Mouse (Mus musculus) neutrophil, adult 5-6 weeks (primary cell): ENCODE measurements around the gene H3f3b. TPM values are rescaled to one million over a fixed set of nuclear protein-coding genes. Genes with fewer than 3 reads are reported as not detected.

Experiments used
- ATAC-seq: fragments of 151-379, 151-347 bp; 2 replicates; pipeline ENCODE4 v1.8.0; 2017; ENCODE audit warnings: mild to moderate bottlenecking, moderate TSS enrichment; ENCODE audit not compliant: insufficient number of reproducible peaks, poor library complexity, low FRiP score, severe bottlenecking; ENCODE audit errors: extremely low read depth
- total RNA-seq: library from RNA; stranded (forward); fragments of 200-1000 nt; gene quantifications from 2 replicates; pipeline ENCODE4 v1.2.3, GENCODE M21; 2017

The H3f3b gene
- 1,276 and 1,299 TPM in 2 replicates for total RNA-seq

DNA sequence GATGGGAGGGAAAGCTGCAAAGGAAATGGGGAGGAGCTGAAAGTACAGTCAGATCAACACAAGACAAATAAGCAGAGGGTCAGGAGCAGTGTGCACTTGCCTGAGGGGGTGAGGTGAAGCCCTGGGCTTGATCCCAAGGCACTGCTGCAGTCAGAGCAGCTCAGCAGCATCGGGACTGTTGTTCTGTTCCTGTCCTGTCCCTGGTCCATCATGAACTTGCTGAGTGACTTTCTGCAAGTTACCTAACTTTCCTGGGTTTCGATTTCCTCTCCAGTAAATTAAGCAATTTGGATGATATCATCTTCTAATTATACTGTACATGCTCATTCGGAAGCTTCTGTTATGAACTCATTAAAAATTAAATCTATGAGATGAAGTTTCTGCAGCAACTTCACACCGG, at the start of gene H3f3b:
Gene H3f3b, minus strand, starts transcription at position 207 of the 400 bp plus-strand sequence.
- ATAC-seq: no peak

DNA sequence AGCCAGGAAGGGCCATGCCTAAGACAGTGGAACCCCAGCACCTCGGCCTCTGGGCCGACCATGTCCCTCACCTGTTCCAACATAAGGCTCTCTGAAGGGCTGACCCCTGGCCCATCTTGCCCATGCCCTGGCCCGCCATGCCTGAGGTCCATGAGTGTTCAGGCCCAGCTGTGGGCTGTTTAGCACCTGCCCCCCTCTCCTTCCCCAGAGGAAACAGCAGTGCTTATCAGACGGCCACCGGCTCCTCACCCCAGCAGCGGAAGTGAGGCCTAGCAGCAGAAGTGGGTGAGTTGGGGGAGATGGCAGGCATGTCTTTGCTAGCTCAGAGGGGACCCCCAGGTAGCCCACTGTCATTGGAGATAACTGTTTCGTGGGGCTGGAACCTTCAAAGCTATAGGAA, 49.1 kb upstream of the H3f3b start:
- ATAC-seq: no peak

DNA sequence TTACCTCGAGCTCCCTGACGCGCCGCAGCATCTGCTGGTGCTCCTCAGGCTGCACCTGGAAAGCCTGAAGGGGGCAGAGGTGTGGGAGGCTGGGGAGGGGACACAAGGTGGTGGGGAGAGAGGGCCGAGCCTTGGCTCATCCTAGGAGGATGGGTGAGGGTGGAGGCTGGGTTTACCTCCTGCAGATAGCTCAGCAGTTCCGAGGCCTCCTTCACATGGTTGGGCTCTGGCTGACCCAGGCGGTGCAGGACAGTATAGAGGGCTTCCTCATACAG, 48.4 kb upstream of the H3f3b start:
- no peak for ATAC-seq

DNA sequence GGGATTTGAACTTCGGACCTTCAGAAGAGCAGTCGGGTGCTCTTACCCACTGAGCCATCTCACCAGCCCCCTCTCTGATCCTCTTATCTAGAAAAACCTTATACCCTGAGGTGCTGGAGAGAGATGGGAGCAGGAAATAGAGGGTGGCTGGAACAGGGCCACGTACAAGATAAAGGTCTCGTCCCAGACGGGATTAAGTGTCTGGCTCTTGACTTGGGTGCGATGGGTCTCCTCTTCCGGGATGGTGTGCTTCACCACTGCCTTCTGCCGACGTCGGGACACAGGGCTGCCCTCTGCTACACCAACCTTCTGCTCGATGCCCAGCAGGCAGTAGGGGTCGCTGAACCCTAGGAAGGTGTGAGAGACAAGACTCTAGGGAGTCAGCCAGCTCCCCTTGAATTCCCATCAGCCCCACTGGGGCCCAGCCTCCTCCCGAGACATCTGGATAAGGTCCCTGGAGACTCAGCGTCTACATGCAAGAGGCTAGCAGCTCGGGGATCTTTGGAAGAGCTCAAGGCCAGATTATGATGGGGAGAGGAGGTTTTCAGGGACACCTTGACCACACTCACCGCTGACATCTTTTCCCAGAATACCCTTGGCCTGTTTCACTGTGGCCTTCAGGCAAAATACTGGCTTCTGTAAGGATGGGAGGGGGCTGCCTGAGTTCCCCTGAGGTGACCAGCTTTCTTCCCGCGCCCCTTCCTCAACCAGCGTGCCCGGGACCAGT, 47.9 kb upstream of the H3f3b start:
- ATAC-seq: no peak

DNA sequence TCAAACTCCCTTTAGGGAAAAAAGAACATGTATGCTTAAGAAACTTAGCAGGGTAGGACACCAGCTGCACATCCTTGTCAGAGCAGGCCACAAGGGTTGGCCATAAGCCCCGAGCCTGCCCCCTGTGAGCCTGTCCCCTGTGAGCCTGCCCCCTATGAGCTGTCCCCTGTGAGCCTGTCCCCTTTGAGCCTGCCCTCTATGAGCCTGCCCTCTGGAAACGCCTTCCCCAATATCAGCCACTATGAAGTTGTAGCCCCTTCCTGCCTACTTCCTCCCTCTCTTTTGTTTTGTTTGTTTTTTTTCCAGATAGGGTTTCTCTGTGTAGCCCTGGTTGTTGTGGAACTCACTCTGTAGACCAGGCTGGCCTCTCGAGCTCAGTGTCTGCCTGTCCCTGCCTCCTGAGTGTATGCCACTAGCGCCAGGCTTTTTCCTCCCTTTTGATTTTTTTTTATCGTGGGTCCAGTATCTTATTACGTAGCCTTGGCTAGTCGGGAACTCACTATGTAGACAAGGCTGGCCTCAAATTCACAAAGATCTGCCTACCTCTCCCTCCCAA, 46.8 kb upstream of the H3f3b start:
- no peak for ATAC-seq

DNA sequence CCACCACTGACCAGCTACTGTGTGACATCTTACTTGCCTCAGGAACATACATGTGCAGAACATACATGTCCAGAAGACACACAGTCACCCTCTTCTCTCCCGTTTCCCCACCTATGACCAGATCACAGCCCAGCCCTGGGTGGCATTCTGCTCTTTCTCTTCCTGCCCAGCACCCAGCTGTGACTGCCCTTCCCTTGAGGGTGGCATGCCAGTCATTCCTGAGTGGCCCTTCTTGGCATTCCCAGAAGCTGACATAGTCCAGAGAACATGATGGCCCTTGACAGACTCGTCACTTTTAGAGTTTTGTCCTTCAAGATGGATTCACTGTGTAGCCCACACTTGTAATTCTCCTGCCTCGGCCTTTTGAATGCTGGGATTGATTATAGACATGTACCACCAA, 44.8 kb upstream of the H3f3b start:
- no peak for ATAC-seq

DNA sequence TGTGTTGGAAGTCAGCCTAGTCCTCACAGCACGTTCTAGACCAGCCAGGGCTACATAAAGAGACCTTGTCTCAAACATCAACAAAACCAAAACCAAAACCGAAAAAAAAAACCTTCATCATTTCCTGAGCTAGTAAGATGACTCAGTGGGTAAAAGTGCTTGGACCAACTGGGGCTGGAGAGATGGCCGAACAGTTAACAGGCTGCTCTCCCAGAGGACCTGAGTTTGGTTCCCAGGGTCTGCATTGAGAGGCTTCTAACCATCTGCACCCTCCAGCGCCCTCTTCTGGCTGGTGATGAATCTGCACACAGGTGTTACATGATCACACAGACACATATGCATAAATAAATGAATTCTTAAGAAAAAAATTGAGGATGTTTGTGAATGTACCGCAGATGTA, 43.7 kb upstream of the H3f3b start:
- no peak for ATAC-seq

DNA sequence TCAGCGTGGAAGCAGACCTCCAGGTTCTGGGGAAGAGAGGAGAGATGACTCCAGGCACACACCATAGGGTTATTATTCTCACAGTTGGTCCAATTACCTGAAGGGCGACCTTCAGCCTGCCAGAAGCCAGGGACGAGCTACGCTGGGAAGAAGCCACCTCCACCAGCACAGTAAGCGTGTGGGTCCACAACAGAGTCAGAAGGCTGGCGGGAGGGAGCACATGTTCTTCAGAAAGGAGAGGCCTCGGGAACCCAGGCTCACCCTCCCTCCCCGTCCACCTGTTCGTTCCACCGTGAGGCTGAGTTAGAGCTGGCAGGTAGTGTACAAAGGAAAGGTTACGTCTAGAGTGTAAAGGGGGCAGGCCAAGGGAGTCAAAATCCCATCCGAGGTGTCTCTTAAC, 37.6 kb upstream of the H3f3b start:
- ATAC-seq: no peak

DNA sequence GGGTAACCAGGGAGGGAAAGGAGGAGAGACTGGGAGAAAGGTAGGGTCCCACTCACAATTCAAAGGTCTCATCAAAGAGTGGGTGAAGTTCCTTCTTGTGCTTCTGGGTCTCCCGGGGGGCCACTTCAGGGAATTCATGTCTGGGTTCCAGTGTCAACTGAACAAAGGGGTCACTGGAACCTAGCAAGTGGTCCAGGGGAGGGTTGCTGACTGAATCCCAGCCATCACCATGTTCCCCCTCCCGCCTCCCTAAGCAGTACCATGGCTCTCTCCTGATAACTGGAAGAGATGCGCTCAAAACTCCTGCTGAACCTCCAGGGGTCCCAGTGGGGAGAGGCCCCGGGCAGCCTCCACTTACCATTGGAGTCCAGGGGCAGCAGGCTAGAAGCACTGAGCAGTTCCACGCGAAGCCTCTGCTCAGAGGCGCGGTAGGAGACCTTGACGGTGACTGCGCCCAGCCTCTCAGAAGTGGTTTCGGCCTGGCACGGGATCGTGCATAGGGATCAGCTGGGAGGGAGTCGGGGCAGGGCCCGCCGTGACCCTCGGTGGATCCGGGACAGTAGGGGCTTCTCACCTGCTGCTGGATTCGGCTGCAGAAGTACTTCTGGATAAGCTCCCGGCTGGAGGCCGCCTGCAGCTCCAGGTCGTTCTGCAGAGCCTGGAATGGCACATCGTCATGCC, 36.6 kb upstream of the H3f3b start:
- no peak for ATAC-seq

DNA sequence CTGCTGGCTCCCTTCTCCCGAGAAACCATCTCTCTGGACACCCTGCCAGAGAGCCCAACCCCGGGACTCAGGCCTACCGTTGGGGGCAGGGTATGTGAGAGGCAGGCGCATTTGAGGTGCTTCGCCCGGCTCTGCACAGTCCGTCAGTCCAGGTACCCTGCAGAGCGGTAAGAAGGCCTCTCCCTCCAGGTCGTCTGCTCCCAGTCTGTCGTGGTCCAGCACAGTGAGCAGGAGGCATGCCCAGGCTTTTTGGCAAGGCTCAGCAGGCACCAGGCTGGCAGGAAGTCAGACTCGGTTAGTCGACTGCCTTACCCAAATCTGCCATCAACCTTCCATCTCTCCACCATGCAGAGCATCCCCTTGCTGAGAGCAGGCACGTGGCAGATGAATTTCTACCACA, 35.8 kb upstream of the H3f3b start:
- no peak for ATAC-seq

DNA sequence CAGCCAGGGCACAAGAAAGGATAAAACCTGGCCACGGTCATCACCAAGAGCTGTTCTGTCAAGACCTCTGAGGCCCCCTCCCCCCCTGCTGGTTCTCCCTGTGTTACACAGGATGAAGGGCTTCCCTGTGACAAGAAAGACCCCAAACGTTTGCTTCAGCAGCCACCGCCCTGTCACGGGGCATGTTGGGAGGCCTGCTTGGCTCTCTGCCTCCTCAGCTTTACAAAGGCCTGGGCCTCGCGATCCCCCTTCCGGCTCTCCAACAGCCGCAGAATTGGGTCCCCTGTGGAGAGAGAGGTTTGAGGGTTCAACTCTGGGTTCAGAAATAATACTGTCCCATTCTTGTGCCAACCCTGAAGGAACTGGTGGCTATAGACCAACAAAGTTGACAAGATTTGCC, 34.8 kb upstream of the H3f3b start:
- ATAC-seq: no peak

DNA sequence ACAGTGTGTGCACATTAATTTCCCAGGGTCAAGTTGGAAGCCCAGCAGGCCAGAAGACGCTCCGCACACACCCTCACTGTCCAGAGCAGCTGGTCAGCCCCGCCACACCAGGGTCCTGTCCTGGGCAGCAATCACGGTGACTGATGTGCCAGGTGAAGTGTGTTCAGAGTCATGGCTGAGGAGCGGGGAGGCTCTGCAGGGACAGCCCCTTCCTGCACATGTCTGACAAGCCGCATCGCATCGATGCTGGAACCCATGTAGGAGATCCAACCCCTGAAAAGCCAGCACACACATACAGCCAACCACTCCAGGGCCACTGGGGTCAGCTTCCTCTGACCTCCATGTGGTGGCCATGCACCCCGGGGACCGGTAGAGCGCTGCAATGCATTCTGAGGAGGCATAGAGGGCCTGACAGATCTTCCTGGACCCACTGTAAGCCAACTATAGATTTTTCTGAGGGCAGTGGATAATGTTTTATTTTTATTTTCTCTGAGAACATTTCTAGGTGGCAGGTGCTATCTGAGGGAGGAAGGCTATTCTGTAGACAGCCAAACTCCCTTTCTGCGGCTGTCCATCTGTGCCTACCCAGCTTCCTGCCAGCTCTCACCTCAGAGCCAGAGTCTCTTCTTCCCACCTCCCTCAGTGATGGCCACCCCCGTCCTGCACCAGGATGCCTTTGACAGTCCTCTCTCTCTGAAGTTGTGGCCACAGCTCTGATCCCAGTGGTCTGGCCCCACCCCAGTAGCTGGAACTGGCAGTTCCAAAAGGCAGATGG, 34.1 kb upstream of the H3f3b start:
- ATAC-seq: no peak

DNA sequence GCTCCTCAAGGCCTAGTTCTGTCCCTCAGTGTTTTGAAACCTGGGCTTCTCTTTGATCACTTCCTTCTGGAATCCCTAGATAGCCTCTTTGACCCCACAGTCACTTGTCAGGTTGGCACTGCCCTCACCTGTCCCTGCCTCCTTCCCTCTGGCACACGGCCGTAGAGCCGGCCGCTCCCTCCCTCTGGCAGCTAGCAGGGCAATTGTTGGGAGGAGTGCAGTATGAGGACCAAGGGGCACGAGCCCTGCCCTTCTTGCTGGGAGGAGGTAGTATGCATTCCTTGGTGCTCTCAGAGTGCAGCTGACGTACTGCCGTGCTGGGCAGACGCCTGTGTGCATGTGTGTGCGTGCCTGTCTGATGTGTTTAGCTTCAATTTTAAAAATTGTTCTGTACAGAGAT, 32.8 kb upstream of the H3f3b start:
- ATAC-seq: no peak

DNA sequence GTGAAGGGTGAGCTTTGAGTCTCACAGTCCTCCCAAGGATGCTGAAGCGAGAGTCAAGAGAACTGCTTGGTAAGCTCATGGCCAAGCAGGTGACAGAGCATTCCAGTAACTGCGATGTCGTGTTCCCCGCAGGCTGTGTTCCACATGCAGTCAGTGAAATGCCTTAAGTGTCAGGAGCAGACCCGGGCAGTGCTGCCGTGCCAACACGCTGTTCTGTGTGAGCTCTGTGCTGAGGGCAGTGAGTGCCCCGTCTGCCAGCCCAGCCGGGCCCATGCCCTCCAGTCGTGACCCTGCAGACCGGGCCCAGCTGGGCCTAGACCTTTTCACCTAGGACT, 31.9 kb upstream of the H3f3b start:
- ATAC-seq: no peak

DNA sequence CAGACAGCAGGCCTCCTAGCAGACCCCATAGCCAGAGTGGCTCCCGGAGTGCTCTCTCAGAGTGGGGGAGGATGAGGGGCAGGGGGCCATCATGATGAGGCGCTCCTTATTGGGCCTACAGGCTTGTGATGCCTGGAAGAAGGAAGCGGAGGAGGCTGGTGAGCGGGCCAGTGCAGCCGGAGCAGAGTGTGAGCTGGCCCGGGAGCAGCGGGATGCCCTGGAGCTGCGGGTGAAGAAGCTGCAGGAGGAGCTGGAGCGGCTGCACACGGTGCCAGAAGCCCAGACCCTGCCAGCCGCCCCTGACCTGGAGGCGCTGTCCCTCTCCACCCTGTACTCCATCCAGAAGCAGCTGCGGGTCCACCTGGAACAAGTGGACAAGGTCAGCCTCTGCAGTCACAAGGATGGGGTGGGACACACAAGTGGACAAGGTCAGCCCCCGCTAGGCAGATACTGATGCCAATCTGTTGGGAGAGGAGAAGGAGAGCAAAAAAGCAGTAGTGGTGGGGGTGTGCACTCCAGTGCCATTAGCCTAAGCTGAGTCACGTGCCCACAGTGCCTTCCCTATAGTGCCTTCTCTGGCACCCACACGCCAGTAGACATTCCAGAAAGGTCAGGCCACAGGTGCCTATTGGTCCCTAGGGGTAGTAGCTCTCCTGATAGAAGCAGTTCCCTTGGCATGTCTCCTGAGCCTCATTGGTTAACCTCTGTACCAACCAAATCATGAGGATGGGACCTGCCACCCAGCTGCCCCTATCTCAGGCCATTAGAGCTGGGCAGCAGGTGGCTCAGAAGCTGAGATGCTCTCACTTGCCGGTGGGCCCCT, 31.3 kb upstream of the H3f3b start:
- ATAC-seq: no peak

DNA sequence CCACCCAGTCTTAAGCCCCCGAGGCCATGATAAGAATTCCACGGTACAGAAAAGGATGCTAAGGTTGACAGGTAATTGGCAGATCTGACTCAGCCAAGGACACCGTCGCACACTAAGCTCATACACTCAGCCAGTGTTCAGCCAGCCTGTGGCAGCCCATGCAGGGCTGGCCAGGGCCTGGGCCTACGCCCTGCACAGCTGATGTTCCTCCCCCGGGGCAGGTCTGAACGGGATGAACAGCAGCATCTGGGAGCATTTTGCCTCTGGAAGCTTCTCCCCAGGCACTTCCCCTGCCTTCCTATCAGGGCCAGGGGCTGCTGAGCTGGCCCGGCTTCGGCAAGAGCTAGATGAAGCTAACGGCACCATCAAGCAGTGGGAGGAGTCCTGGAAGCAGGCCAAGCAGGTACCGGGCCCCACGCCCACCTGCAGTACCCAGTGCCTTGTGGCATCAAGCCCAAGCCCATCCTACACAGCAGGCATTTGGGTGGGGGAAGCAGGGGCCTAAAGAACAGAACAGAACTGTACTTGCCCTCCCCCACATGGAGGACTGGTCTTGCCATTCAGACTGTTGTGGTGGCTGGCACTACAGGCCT, 30.4 kb upstream of the H3f3b start:
- ATAC-seq: no peak

DNA sequence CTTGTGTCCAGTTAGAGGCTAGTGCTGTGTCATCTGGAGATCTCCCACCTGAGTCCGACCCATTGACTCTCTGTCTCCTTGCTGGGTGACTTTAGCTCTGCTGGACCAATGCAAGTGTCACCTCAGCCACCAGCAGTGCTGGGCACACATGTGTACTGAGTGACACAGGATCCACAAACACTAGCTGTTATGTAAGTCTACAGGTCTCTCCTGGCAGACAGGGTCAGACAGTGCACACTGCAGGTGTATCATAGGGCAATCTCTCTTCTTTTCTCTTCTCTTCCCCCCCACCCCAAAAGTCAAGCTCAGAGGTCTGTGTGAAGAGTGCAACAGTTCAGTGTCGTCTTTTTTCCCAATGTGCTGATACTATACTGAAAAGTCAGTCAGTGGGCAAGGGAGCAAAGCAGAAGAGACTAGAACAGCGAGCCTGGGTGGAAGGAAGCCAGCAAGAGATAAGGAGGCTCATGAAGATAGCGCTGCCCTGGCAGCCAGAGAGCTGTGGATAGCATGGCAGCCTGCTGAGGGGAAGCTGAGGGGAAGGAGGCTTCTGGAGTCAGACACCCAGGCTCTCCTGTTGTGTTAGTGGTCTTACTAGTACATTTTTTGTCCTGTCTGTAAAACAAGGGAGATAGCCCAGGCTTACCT, 29.6 kb upstream of the H3f3b start:
- no peak for ATAC-seq

DNA sequence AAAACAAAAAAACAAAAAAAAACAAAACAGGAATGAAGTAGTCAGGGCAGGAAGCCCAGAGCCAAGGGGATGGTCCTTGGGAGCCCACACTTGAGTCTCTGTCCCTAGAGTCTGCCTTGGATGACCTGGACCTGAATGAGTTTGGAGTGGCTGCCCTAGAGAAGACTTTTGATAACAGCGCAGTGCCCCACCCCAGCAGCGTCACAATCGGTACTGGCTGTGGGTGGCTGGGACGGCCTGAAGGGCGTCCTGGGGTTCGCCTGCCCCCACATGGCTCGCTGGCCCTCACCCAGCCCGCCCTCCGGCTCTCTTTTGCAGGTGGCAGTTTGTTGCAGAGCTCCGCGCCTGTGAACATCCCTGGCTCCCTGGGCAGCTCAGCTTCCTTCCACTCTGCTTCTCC, 28.1 kb upstream of the H3f3b start:
- ATAC-seq: no peak
